Mouse (Mus musculus) liver, embryonic 15.5 days (tissue): Measurements from ENCODE around the gene Terf2. TPM values are rescaled to one million over a fixed set of nuclear protein-coding genes. Genes with fewer than 3 reads are reported as not detected.
"Not testable (repeated sequence)": the region's sequence is repeated elsewhere in the genome, so short reads cannot be mapped to it uniquely, and the experiment has no call there.

ENCODE experiments used
- ATAC-seq: fragments of 200-750 bp; cut with Nextera tagmentation; 2 replicates; pipeline ENCODE4 v1.8.0; 2017; ENCODE audit warnings: moderate number of reproducible peaks, mild to moderate bottlenecking, moderate library complexity; ENCODE audit not compliant: insufficient read depth
- H3K27ac ChIP-seq: fragments of 300-500 bp; sonication (generic); replicated peaks from 2 replicates; pipeline ENCODE4 v1.5.1; 2015; ENCODE audit warnings: mild to moderate bottlenecking, inconsistent platforms
- H3K27me3 ChIP-seq: fragments of 300-500 bp; sonication (generic); 2 replicates; pipeline ENCODE4 v1.6.1; 2015; ENCODE audit warnings: mild to moderate bottlenecking, inconsistent platforms
- H3K36me3 ChIP-seq: fragments of 300-500 bp; sonication (generic); replicated peaks from 2 replicates; pipeline ENCODE4 v1.6.1; 2015; ENCODE audit warnings: moderate library complexity, mild to moderate bottlenecking, inconsistent platforms
- H3K4me1 ChIP-seq: fragments of 300-500 bp; sonication (generic); replicated peaks from 2 replicates; pipeline ENCODE4 v1.6.1; 2015; ENCODE audit warnings: inconsistent platforms
- H3K4me2 ChIP-seq: fragments of 300-500 bp; sonication (generic); 2 replicates; pipeline ENCODE4 v1.6.1; 2015; ENCODE audit warnings: moderate library complexity, mild to moderate bottlenecking, inconsistent platforms
- H3K4me3 ChIP-seq: fragments of 300-500 bp; sonication (generic); replicated peaks from 2 replicates; pipeline ENCODE4 v1.5.1; 2015; ENCODE audit warnings: mild to moderate bottlenecking, inconsistent platforms
- H3K9ac ChIP-seq: fragments of 300-500 bp; sonication (generic); 2 replicates; pipeline ENCODE4 v1.6.1; 2015; ENCODE audit warnings: moderate library complexity, mild to moderate bottlenecking, inconsistent platforms
- H3K9me3 ChIP-seq: fragments of 300-500 bp; sonication (generic); replicated peaks from 2 replicates; pipeline ENCODE4 v1.6.1; 2016; ENCODE audit warnings: inconsistent platforms
- WGBS: fragments of 180-500 bp; shearing (Covaris S2); methylation state at CpG from one replicate; pipeline ENCODE4 v1.1.7; 2015; ENCODE audit warnings: mixed read lengths; ENCODE audit not compliant: insufficient replicate concordance; 5-methylcytosine and 5-hydroxymethylcytosine counted together
- polyA plus RNA-seq: library from polyadenylated mRNA; unstranded; fragments of >200 nt; fragmentation: Nextera tagmentation; extraction: Ambion mirVana; gene quantifications from 2 replicates; pipeline ENCODE4 v1.2.1, GENCODE M21; 2015

Terf2 gene
- polyA plus RNA-seq, 1 experiment from 2014 or later = 6.8 TPM

- Histone ChIP-seq H3K9me3 (no peaks in the 10 kb centered on the region), H3K9ac (no peak overlapping the region), H3K27ac (no peak overlapping the region), H3K4me3 (no peak overlapping the region), H3K4me1 (peaks cover 25% of the 10 kb centered on the region), H3K27me3 (no peaks in the 10 kb centered on the region), H3K36me3 (no peaks in the 10 kb centered on the region), H3K4me2 (peak overlapping the region; percentile 48)
- ATAC-seq = no peak
- WGBS = 22% methylated on average over 19 of the region's 19 CpGs
Measured at GRCm38 (mm10) chr8:107114150-107115007, 18.0 kb upstream of the Terf2 start.

DNA sequence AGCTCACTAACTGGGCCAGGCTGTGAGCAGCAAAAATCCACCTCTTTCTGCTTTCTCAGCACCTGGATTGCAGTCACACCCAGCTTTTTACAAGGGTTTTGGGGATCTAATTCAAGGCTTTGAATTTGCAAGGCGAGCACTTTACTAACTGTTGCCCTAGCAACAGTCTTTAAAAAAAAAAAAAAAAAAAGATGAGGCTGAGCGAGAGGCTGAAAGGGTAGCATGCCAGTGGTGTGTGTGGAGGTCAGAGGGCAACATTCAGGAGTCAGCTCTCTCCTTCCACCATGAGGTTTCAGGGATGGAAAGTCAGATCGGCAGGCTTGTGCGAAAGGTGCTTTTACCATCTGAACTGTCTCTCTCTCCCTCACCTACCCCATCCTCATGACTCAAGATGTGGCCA lies 16.9 kb upstream of the Terf2 start:
- Histone ChIP-seq H3K9me3 (no peaks in the 10 kb centered on the region), H3K4me3 (no peak overlapping the region), H3K9ac (no peak overlapping the region), H3K4me2 (no peak overlapping the region), H3K36me3 (no peaks in the 10 kb centered on the region), H3K4me1 (peaks cover 18% of the 10 kb centered on the region), H3K27ac (no peak overlapping the region), H3K27me3 (no peaks in the 10 kb centered on the region)
- 63% methylated on average over 4 of the region's 4 CpGs for WGBS
- ATAC-seq = no peak

DNA sequence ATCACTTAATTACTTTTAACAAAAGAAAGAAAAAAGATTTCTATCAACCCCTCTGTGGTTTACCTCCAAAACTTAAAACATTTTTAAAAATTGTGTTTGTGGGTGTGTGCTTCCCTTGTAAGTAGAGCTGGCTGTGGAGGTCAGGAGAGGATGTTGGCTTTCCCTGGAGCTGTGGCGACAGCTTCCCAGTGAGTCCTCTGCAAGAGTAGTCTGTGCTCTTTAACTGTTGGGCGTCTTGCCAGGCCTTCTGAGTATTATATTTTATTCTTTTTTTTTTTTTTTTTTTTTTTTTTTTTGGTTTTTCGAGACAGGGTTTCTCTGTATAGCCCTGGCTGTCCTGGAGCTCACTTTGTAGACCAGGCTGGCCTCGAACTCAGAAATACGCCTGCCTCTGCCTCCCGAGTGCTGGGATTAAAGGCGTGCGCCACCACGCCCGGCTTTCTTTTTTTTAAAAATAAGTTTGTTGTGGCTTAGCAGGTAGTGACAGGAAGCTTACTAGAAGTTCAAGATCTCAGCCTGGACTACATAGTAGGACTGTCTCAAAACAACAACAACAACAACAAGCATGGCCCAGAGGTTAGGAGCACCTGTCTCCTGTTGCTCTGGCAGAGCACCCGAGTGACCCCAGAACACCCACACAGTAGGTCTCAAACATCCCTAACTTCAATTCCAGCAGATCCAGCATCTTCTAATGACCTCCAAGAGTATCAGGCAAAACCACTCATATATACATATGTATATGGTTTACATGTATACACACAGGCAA lies 15.2 kb upstream of the Terf2 start:
- H3K4me1 ChIP-seq = peaks cover 12% of the 10 kb centered on the region
- no peaks in the 10 kb centered on the region for H3K9me3 ChIP-seq
- no peak overlapping the region for H3K4me3 ChIP-seq
- H3K27ac ChIP-seq = no peak overlapping the region
- no peak for ATAC-seq
- no peak overlapping the region for H3K9ac ChIP-seq
- H3K4me2 ChIP-seq = no peak overlapping the region
- 82% methylated on average over 10 of the region's 11 CpGs for WGBS
- H3K36me3 ChIP-seq = no peaks in the 10 kb centered on the region
- H3K27me3 ChIP-seq = no peaks in the 10 kb centered on the region

DNA sequence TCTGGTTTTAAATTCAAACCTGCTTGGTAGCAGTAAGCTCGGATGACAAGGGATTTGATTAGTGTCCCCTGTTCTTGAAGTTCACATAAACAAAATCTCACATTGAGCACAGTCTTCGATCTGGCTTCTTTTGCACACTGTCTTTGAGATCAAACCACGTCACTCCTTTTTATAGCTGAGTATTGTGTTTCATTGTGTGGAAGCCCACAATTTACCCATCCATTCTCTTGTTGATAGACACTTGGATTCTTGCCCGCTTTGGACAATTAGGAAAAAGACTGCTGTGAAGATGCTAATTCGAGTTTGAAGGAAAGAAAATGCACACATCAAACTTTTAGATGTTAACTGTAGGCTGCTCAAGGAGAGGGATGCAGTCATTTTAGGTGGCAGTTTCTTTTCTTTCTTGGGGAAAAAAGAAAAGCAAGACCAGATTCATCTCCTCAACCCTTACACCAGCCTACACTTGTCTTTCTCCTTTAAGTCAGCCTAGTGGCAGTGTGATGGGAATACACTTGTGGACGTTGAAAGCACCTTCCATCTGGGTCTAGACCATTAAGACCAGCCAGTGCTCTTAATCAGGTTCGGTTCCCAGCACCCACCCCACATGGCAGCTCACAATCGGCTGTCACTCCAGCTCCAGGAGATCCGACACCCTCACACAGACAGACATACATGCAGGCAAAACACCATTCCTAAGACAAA lies 14.4 kb upstream of the Terf2 start:
- H3K36me3 ChIP-seq = no peaks in the 10 kb centered on the region
- no peak overlapping the region for H3K9ac ChIP-seq
- no peak overlapping the region for H3K4me3 ChIP-seq
- H3K9me3 ChIP-seq = no peaks in the 10 kb centered on the region
- H3K4me2 ChIP-seq = no peak overlapping the region
- ATAC-seq = no peak
- H3K27me3 ChIP-seq = no peaks in the 10 kb centered on the region
- 60% methylated on average over 9 of the region's 9 CpGs for WGBS
- peaks cover 10% of the 10 kb centered on the region for H3K4me1 ChIP-seq
- H3K27ac ChIP-seq = no peak overlapping the region

GRCm38 (mm10) chr8:107109816-107110435 lies 13.6 kb upstream of the Terf2 start:
- ATAC-seq = no peak
- Histone ChIP-seq H3K27ac (no peak overlapping the region), H3K9ac (no peak overlapping the region), H3K9me3 (no peaks in the 10 kb centered on the region), H3K36me3 (no peaks in the 10 kb centered on the region), H3K4me1 (peaks cover 6% of the 10 kb centered on the region), H3K4me3 (no peak overlapping the region), H3K4me2 (no peak overlapping the region), H3K27me3 (no peaks in the 10 kb centered on the region)
- 54% methylated on average over 5 of the region's 5 CpGs for WGBS

DNA sequence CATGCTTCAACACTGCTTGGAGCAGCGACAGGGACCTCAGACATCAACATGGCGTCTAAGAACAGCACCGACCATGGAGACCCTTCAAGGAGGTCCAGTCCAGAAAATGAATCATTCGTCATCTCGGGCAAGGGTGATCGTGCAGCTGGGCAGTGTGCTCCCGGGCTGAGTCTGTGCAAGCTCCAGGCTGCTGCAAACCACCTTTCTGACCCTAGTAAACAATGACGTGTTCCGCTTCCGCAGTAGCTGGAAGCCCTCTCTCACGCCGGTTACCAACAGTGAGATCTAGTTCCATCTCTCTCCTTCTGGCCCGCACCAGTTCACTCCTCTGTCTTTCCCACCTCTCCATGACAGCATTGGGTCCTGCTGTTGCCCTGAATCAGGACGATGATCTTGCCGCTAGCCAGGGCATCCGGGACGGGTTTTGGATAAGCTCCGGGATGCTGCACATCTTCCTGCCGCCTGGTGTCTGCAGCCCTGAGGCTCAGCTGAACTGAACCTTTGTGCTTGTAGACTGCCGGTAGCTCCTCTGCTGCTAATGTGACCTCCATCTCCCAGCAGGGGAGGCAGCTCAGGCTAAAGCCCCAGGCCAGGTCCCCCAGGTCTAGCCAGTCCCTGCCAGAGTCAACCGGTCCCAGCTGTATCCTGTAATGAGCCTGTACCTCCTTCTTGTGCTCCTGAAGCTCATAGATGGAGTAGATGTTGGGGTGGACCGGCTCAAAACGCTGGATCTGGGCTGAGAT lies 12.8 kb upstream of the Terf2 start:
- Histone ChIP-seq H3K9ac (no peak overlapping the region), H3K27ac (no peak overlapping the region), H3K9me3 (no peaks in the 10 kb centered on the region), H3K4me2 (peak overlapping the region; percentile 13), H3K4me3 (no peak overlapping the region), H3K36me3 (no peaks in the 10 kb centered on the region), H3K27me3 (no peaks in the 10 kb centered on the region), H3K4me1 (no peaks in the 10 kb centered on the region)
- 70% methylated on average over 23 of the region's 23 CpGs for WGBS
- ATAC-seq = no peak

DNA sequence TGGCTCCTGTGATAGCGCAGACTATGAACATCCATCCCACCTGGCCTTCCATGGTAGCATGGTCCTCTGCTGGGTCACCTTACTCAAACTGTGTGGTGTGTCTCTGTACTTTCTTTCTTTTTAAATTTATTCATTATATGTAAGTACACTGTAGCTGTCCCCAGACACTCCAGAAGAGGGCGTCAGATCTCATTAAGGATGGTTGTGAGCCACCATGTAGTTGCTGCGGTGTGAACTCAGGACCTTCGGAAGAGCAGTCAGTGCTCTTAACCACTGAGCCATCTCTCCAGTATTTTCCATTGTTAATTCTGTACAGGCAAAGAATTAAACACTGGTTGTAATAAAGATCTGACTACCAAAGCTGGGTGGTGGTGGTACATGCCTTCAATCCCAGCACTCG lies 11.7 kb upstream of the Terf2 start:
- not testable (repeated sequence) for H3K4me2 ChIP-seq, H3K27ac ChIP-seq, H3K9ac ChIP-seq, H3K9me3 ChIP-seq, H3K4me3 ChIP-seq, H3K4me1 ChIP-seq, ATAC-seq, H3K36me3 ChIP-seq, H3K27me3 ChIP-seq
- WGBS = 81% methylated on average over 5 of the region's 5 CpGs

GRCm38 (mm10) chr8:107104547-107104946 lies 8.2 kb upstream of the Terf2 start:
- ATAC-seq = no peak
- Histone ChIP-seq H3K27me3 (no peaks in the 10 kb centered on the region), H3K9ac (no peak overlapping the region), H3K9me3 (no peaks in the 10 kb centered on the region), H3K4me2 (no peak overlapping the region), H3K4me3 (no peak overlapping the region), H3K27ac (no peak overlapping the region), H3K4me1 (no peaks in the 10 kb centered on the region), H3K36me3 (no peaks in the 10 kb centered on the region)
- 8% methylated on average over 4 of the region's 4 CpGs for WGBS

GRCm38 (mm10) chr8:107100635-107101034 lies 4.3 kb upstream of the Terf2 start:
- no peak overlapping the region for H3K4me3 ChIP-seq
- 74% methylated on average over 2 of the region's 2 CpGs for WGBS
- H3K27ac ChIP-seq = no peak overlapping the region
- H3K4me1 ChIP-seq = peaks cover 7% of the 10 kb centered on the region; the same call in 1 of the 2 replicates
- H3K36me3 ChIP-seq = no peaks in the 10 kb centered on the region
- H3K27me3 ChIP-seq = no peaks in the 10 kb centered on the region
- no peaks in the 10 kb centered on the region for H3K9me3 ChIP-seq
- H3K9ac ChIP-seq = no peak overlapping the region
- ATAC-seq = no peak
- no peak overlapping the region for H3K4me2 ChIP-seq

GRCm38 (mm10) chr8:107095717-107096365 lies 506 bp downstream of the Terf2 start:
- Histone ChIP-seq H3K4me2 (peak overlapping the region; percentile 73), H3K4me1 (peaks cover 26% of the 10 kb centered on the region), H3K27me3 (no peaks in the 10 kb centered on the region), H3K27ac (peak overlapping the region; percentile 93), H3K36me3 (peaks cover 29% of the 10 kb centered on the region), H3K9ac (peak overlapping the region; percentile 95), H3K9me3 (no peaks in the 10 kb centered on the region), H3K4me3 (peak overlapping the region; percentile 83)
- ATAC-seq = peak; percentile 35; the same call in 1 of the 2 replicates
- WGBS = 2% methylated on average over 49 of the region's 53 CpGs
